ENCODE assay signal across 10 mouse cellular contexts in the genomic region with DNA sequence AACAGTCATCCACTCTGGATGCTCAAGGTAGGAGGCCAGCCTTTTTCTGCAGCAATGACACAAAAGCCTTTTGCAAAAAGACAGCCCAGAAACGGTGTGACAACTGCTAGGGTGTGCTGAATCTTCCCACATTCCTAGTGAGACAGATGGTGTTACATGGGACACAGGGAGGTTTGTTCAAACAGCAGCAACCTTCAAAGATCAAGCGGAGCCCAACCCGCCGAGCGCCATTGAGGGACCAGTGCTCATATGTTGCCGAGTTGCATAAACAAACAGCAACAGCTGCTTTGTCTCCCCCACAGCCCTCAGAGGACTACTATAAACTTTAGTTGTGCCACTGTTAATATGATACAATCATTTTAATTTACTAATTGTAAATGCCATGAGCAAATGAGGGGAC.
DNase-seq lines count a peak whose midpoint lies in the region; ATAC-seq and TF ChIP-seq lines count a peak whose summit lies in the region.
"Had no signal": no experiment of that assay in that cellular context is flagged by ENCODE, and none has a peak within 500 bp of the region (broad histone marks: within the 10 kb centered on the region; RNA-seq: fewer than 3 reads in every experiment).

No protein-coding gene starts in this region.

- DNase-seq in lung, adult 18-20 months = peak; percentile 35 to 57
- no peak for DNase-seq in lung, adult 2 months
- DNase-seq in frontal cortex, postnatal 14 days (ENCODE audit: low spot score in 2 of 2) = peak; percentile 44 to 48
- DNase-seq in left cerebral cortex, postnatal 4 days = peak; percentile 11
- no peak for DNase-seq in cerebellum, adult 8-10 months
- no peak for DNase-seq in ovary, postnatal 10 days (ENCODE audit: low spot score)
- DNase-seq: cerebellum, adult 11-12 months had no signal

- H3K27ac ChIP-seq in neural tube, embryonic 15.5 days (replicated peaks) = no peak overlapping the region; the same call in 1 of the 2 replicates

- peaks cover 17% of the 10 kb centered on the region for H3K36me3 ChIP-seq in neural tube, embryonic 15.5 days

- no peak overlapping the region for H3K9ac ChIP-seq in neural tube, embryonic 15.5 days (replicated peaks)

- H3K4me2 ChIP-seq in neural tube, embryonic 15.5 days = no peak overlapping the region

- intact Hi-C loops in left cerebral cortex, postnatal 4 days (cut with DNase I) = no loop called here

- H3K4me3 ChIP-seq in lung, adult 2 months (replicated peaks; ENCODE audit: extremely low read depth, low read depth, low read length) = no peak overlapping the region
- H3K4me3 ChIP-seq in neural tube, embryonic 15.5 days (replicated peaks) = no peak overlapping the region
- H3K4me3 ChIP-seq: megakaryocyte, embryonic 14.5 days had no signal

- H3K27me3 ChIP-seq in neural tube, embryonic 15.5 days (replicated peaks) = no peaks in the 10 kb centered on the region
- H3K27me3 ChIP-seq: megakaryocyte, embryonic 14.5 days had no signal

- no peaks in the 10 kb centered on the region for H3K4me1 ChIP-seq in lung, adult 2 months (ENCODE audit: control insufficient read depth, insufficient read depth, low read length)
- peaks cover 11% of the 10 kb centered on the region for H3K4me1 ChIP-seq in neural tube, embryonic 15.5 days

- ATAC-seq in neural tube, embryonic 15.5 days (ENCODE audit: low FRiP score) = 0 out of 2 replicates have a peak, but pooled peaks have one; percentile 41
- ATAC-seq in CD4-positive, CD25-positive, alpha-beta regulatory T cell, adult 4 months = no peak

- H3K9me3 ChIP-seq in neural tube, embryonic 15.5 days (replicated peaks) = no peaks in the 10 kb centered on the region
- H3K9me3 ChIP-seq: megakaryocyte, embryonic 14.5 days had no signal

- no peak for TF ChIP-seq CTCF in lung, adult 2 months (IDR thresholded peaks at IDR 0.05; ENCODE audit: insufficient read depth, low read length)

- no peak for TF ChIP-seq POLR2A in lung, adult 2 months (IDR thresholded peaks at IDR 0.05; ENCODE audit: borderline replicate concordance, extremely low read depth, low read depth, low read length)

- 53% methylated on average over 6 of the region's 6 CpGs for WGBS in lung, adult 2 months
- WGBS in neural tube, embryonic 15.5 days = 33% methylated on average over 6 of the region's 6 CpGs

Comparison
In these comparisons a context has a peak if more than half of its experiments do, and no peak if none do; other contexts are left out.
1. DNase-seq: peak in lung, adult 18-20 months (2 of 2), frontal cortex, postnatal 14 days (2 of 2) and left cerebral cortex, postnatal 4 days (single experiment); none in lung, adult 2 months (single experiment), cerebellum, adult 8-10 months (single experiment) and ovary, postnatal 10 days (single experiment).